Mouse (Mus musculus) spleen, adult 12 weeks (tissue): ENCODE measurements at regions not wholly inside any gene's neighbourhood (a gene's known extent, or its start where the extent isn't known, plus 50 kb on each side); places are given as distances from the start of the nearest gene placed in this dataset.

Source experiments
- DNase-seq: peaks from one replicate; pipeline ENCODE4 v3.0.0; 2022; ENCODE audit warnings: low spot score

- DNase-seq, result no peak
These were observed 281.4 kb upstream of the Kif2a start for GRCm38 (mm10) chr13:107303322-107303721.

DNA sequence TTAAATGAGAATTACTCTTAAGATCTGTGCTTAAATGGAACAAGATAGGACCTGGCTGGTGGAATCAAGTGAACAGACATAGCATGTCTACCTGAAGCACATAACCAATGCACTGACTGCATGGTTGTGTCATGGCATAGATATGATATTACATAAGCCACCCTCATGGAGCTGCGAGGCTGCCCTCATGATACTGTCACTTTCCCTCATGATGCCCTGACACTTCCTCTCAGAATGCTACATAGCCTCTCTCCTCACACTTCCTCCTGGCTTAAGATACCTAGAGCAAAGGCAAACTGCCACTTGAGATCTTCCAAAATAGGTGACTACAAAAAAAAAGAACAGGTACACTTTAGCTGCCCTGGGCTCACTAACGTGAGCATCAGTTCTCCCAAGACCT, 278.9 kb upstream of the Kif2a start:
- no peak for DNase-seq

DNA sequence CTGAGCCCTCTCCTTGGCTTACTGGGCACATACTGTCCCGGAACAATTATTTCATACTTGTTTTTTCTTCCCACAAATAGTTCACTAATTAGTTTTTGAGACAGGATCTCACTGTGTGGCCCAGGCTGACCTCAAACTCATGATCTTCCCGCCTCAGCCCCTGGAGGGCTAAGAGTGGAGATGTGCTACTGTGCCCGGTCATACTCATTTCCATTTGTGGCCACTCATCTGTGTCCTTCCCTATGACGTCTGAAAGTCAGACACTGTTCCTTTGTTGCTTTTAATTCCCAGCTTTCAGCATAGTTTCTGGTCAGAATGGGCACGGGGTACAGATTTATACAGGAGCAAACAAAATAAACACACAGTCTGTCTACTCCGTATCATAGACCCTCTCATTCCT, 242.7 kb upstream of the Kif2a start:
- DNase-seq, result no peak

GRCm38 (mm10) chr13:107261479-107262050, 239.6 kb upstream of the Kif2a start:
- DNase-seq, result no peak

DNA sequence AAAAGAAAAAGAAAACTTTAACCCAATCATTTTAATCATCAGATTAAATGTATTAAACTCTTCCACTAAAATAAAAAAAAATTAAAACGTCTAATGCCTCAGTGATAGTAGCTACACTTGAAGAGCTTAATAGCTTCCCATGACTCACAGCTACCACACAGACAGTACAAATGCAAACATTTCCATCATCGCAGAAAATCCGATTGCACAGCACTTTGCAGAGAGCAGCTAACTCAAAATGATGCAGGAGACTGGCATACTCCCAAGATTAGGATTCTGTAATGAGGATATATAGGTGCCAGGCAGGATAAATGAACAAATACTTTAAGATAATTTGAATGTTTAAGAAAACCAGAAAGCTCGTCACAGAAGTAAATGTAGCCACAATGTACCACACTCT, 238.3 kb upstream of the Kif2a start:
- no peak for DNase-seq

- no peak for DNase-seq
These were observed 226.0 kb upstream of the Kif2a start for GRCm38 (mm10) chr13:107247792-107248505.

DNA sequence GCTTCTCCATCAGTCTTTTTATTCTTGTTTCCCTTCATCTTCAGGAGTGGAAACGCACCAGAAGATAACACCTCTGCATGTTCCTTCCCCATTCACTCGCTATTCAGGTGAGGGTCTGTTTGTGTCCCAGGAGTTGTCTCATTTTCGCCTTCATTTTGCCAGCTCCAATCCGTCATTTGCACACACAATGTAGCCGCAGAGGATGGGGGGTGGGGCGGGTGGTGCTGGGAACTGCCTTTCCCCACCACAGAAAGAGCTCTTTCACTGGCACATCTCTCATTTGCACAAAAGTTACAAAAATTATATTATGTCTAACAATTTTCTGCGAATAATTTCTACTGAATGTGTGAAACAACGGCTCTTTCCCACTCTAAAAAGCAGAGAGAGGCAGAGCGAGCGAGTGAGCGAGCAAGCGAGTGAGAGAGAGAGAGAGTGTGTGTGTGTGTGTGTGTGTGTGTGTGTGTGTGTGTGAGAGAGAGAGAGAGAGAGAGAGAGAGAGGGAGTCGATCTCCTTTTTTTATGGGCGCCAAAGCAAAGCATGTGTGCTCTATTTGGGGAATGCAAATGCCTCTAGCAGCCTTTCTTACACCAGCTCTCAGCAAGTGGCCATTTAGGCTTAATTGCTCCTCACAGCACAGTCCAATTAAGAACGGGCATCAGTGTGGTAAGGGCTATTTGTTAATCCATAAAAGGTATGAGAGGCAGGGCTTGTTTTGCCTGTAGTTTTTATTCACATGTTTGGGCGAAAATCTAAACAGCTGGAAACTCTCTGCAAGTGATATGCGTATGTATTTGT, 225.2 kb upstream of the Kif2a start:
- no peak for DNase-seq

GRCm38 (mm10) chr13:107244173-107244572, 222.2 kb upstream of the Kif2a start:
- DNase-seq, result no peak

- no peak for DNase-seq
These were observed 217.1 kb upstream of the Kif2a start for GRCm38 (mm10) chr13:107239035-107239387.

DNA sequence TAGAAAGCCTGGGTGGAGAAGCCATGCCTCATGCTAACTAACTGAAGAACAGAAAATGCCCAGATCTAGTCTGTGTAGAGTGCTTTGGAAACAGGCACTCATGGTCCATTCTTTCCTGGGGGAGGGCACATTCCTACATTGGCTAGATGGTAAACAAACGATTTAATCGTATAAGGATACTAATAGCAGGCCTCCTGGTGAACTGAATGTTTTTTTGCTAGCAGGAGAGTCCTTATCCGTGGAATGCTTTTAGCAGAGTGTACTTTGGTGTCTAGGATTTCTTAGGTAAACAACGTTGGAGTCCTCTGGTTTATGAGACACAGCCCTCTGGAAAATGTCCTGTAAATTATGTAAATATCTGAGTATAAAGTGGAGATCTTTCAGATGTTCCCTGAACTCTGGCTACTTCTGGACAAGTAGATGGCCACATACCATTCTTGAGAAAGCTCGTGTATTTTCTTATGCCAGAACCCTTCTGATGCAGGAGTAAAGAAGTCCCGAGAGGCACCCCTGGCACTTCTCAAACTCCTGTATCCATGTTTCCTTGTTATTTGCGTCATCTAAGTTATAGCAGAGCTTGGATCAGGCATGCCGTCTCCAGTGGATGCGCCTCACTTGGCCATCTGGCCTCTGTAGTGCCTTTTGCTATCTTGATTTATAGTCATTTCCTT, 216.6 kb upstream of the Kif2a start:
- no peak for DNase-seq

DNA sequence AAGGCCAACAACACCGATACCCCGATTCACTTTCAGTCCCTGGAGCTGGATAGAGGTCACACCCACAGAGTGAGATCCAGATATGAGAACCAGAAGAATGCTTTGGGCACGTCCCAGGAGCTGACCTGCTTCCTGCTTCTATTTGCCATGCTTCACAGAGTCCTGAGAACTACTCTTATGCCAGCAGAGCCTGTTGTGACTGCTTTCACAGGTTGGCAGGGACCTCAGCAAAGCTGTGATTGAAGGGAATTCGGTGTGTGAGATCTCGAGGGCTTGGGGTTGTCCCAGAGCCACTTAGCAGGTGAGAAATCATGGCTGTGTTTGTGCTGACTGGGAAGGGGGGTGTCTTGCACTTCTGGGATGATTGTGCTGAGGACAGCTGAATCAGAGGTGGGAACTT, 197.5 kb upstream of the Kif2a start:
- DNase-seq, result no peak

GRCm38 (mm10) chr13:107218351-107218750, 196.4 kb upstream of the Kif2a start:
- DNase-seq, result no peak

DNA sequence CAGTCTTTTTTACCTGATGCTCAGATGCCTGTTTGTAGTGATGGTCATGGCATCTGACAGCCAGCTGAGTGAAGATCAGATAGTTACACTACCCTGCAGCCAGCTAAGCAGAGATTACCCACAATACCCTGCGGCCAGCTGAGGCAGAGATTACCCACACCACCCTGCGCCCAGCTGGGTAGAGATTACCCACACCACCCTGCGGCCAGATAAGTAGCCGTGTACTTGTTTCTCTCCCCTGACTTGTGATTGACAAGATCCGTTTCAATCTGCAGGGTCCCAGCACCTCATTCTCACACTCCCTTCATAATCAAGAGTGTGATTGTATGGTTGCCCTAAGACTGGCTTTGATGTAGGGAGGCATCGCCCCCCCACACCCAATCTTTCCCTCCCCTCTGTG, 195.9 kb upstream of the Kif2a start:
- no peak for DNase-seq

DNA sequence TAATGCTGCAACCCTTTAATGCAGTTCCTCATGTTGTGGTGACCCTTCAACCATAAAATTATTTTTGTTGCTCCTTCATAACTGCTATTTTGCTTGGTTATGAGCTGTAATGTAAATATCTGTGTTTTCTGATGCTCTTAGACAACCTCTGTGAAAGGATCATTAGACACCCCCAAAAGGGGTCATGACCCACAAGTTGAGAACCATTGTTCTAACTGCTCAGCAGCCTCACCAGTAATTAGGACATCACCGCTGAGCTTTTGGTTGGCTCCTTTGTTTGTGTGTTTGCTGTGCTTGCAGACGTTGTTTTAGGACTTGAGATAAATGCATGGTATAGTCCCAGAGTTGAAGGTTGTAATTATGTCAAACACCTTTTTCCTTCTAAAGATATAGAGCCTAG, 191.4 kb upstream of the Kif2a start:
- no peak for DNase-seq

GRCm38 (mm10) chr13:107210676-107211075, 188.8 kb upstream of the Kif2a start:
- no peak for DNase-seq

GRCm38 (mm10) chr13:107207354-107208181, 185.6 kb upstream of the Kif2a start:
- DNase-seq, result no peak

GRCm38 (mm10) chr13:107199875-107200274, 177.9 kb upstream of the Kif2a start:
- no peak for DNase-seq

DNA sequence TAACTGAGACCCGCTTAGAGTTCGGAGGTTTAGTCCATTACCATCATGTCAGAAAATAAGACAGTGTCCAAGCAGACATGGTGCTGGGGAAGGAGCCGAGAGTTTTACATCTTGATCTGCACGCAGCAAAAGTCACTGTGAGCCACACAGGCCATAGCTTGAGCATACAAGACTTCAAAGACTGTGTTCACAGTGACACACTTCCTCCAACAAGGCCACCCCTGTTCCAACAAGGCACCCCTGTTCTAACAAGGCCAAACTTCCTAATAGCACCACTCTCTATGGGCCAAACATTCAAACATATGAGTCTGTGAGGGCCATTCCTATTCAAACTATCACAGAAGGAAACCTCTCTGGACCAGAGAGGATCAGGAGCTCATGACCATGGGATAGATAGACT, 171.5 kb upstream of the Kif2a start:
- DNase-seq, result no peak

GRCm38 (mm10) chr13:107187258-107187878, 165.4 kb upstream of the Kif2a start:
- no peak for DNase-seq

GRCm38 (mm10) chr13:107182544-107182943, 160.6 kb upstream of the Kif2a start:
- no peak for DNase-seq

DNA sequence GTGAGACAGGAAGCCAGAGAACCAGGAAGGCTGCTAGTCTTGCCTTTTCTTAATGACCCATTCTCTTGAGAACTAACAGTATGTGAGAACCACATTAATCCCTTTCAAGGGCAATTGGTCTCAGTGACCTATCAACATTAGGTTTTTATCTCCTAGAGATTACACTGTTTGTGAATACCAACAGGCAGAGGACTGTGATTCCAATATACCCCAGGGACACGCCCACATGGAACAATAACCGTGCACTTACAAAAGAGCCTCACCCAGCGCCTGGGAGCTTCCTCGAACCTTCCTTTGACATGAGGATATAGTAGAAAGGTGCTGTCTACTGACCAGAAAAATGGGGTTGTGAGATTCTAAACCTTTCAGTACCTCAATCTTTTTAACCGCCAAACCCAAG, 157.6 kb upstream of the Kif2a start:
- DNase-seq, result no peak
